Mouse (Mus musculus): ENCODE measurements around the gene Fbxl22. TPM values are rescaled to one million over a fixed set of nuclear protein-coding genes. Genes with fewer than 3 reads are reported as not detected.
A peak's percentile ranks its signal among the peaks of the same experiment; 100 is the strongest.

Gene Fbxl22
- polyA plus RNA-seq, 1 experiment: 0.65 TPM

DNA sequence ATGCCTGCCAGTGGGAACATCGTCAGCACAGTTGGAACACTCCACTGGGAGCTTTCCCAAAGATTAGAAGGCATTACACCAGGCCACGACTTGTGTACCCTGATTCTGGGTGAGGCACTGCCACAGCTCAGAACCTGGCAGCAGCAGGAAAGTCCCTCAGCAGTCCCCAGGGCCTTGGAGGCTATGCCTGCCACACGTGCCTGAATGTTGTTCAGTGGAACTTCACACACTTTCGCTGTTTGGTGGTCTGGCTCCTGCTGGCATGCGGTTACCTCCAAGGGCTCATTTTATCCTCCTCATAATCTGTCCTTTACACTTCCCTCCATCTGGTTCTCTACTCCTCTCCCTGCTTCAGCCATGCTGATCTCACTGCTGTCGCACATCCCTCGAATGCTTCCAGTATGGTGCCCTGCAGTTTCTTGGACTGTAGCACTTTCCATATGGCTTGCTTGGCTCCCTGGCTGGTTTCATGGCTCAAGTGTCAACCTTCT, 4.0 kb downstream of the Fbxl22 start:
- no peak overlapping the region for H3K4me3 ChIP-seq (ENCODE audit: insufficient read depth, low read length)
- H3K4me1 ChIP-seq (ENCODE audit: control insufficient read depth, insufficient read depth, low read length): peaks cover 5% of the 10 kb centered on the region; the same call in 1 of the 2 replicates
- peak overlapping the region; percentile 9; the same call in 1 of the 2 replicates for H3K27ac ChIP-seq (ENCODE audit: insufficient read depth, low read length)
- no peak for TF ChIP-seq POLR2A (IDR thresholded peaks at IDR 0.05; ENCODE audit: low read depth, low read length)
- no peak for TF ChIP-seq CTCF (IDR thresholded peaks at IDR 0.05; ENCODE audit: borderline replicate concordance, insufficient read depth, low read length)

DNA sequence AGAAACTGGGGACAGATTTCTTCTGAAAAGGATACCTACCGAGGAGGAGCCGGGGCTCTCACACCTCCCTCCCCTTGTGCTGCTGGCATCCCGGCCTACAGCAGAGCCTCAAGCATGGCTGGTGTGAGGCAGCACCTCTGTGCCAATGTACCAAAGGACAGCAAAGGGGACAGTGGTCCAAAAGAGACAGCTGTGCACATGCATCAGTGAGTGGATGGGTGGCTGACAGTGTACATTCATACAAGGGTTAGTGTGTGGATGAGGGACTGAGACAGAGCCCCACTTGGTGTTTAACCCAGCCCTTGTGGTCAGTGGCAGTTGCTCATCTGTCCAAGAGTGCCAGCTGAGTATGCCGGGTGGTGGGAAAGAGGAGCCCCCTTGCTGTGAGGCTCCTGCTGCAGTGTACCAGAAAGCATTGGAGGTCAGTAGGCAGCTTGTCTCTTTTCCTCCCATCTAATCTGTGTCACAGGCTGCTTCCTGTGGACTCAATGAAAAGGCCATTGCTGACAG, 5.4 kb downstream of the Fbxl22 start:
- H3K4me3 ChIP-seq (ENCODE audit: insufficient read depth, low read length): no peak overlapping the region
- H3K4me1 ChIP-seq (ENCODE audit: control insufficient read depth, insufficient read depth, low read length): peaks cover 5% of the 10 kb centered on the region; the same call in 1 of the 2 replicates
- TF ChIP-seq POLR2A (IDR thresholded peaks at IDR 0.05; ENCODE audit: low read depth, low read length) (no peak), CTCF (IDR thresholded peaks at IDR 0.05; ENCODE audit: borderline replicate concordance, insufficient read depth, low read length) (no peak)
- H3K27ac ChIP-seq (ENCODE audit: insufficient read depth, low read length): no peak overlapping the region

- TF ChIP-seq POLR2A (IDR thresholded peaks at IDR 0.05; ENCODE audit: low read depth, low read length) (no peak), CTCF (IDR thresholded peaks at IDR 0.05; ENCODE audit: borderline replicate concordance, insufficient read depth, low read length) (no peak)
- Histone ChIP-seq H3K27ac (ENCODE audit: insufficient read depth, low read length) (no peak overlapping the region), H3K4me3 (ENCODE audit: insufficient read depth, low read length) (no peak overlapping the region)
Observed at GRCm38 (mm10) chr9:66507684-66508083, 6.7 kb downstream of the Fbxl22 start.

GRCm38 (mm10) chr9:66506424-66506823, 8.0 kb downstream of the Fbxl22 start:
- no peak overlapping the region for H3K4me3 ChIP-seq (ENCODE audit: insufficient read depth, low read length)
- peaks cover 5% of the 10 kb centered on the region; the same call in 1 of the 2 replicates for H3K4me1 ChIP-seq (ENCODE audit: control insufficient read depth, insufficient read depth, low read length)
- TF ChIP-seq CTCF (IDR thresholded peaks at IDR 0.05; ENCODE audit: borderline replicate concordance, insufficient read depth, low read length): no peak
- TF ChIP-seq POLR2A (IDR thresholded peaks at IDR 0.05; ENCODE audit: low read depth, low read length): no peak

More at GRCm38 (mm10) chr9:66507684-66508083, 6.7 kb downstream of the Fbxl22 start:
- H3K4me1 ChIP-seq (ENCODE audit: control insufficient read depth, insufficient read depth, low read length): peaks cover 5% of the 10 kb centered on the region; the same call in 1 of the 2 replicates

DNA sequence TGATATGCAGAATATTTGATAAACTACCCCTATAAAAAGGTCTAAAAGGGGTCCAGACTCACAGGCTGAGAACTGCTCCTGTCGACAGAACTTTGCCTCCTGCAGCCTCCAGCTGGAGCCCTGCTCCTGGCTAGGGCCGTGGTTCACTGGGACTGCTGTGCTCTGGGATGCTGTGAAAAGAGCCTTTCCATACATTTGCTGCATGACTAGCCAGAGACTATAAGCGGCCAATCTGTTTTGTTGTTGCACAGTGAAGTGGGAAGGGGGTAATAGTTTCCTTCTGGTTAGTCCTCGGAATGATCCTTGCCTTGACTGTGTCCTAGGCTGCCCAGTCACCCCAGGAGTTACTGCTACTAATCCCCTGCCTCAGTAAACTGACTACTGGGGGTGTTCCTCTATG, 8.4 kb downstream of the Fbxl22 start:
- TF ChIP-seq POLR2A (IDR thresholded peaks at IDR 0.05; ENCODE audit: low read depth, low read length): no peak
- Histone ChIP-seq H3K27ac (ENCODE audit: insufficient read depth, low read length) (no peak overlapping the region), H3K4me1 (ENCODE audit: control insufficient read depth, insufficient read depth, low read length) (peaks cover 5% of the 10 kb centered on the region; the same call in 1 of the 2 replicates), H3K4me3 (ENCODE audit: insufficient read depth, low read length) (no peak overlapping the region)

More at GRCm38 (mm10) chr9:66506424-66506823, 8.0 kb downstream of the Fbxl22 start:
- no peak overlapping the region for H3K27ac ChIP-seq (ENCODE audit: insufficient read depth, low read length)

GRCm38 (mm10) chr9:66505141-66505917, 9.1 kb downstream of the Fbxl22 start:
- H3K27ac ChIP-seq (ENCODE audit: insufficient read depth, low read length): no peak overlapping the region

DNA sequence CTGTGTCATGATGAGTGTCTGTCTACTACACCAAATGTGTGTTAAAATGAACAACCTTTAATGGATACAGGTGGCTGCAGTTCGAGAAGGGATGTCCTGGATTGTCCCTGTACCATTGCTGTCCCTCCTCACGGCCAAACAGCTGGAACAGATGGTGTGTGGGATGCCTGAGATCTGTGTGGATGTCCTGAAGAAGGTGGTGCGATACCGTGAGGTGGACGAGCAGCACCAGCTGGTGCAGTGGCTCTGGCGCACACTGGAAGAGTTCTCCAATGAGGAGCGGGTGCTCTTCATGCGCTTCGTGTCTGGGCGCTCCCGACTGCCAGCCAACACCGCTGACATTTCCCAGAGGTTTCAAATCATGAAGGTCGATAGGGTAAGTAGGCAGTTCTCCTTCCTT, 9.9 kb downstream of the Fbxl22 start:
- H3K4me3 ChIP-seq (ENCODE audit: insufficient read depth, low read length): no peak overlapping the region
- no peak overlapping the region for H3K27ac ChIP-seq (ENCODE audit: insufficient read depth, low read length)
- no peaks in the 10 kb centered on the region for H3K4me1 ChIP-seq (ENCODE audit: control insufficient read depth, insufficient read depth, low read length)
- TF ChIP-seq CTCF (IDR thresholded peaks at IDR 0.05; ENCODE audit: borderline replicate concordance, insufficient read depth, low read length): no peak
- no peak for TF ChIP-seq POLR2A (IDR thresholded peaks at IDR 0.05; ENCODE audit: low read depth, low read length)

More at GRCm38 (mm10) chr9:66505141-66505917, 9.1 kb downstream of the Fbxl22 start:
- H3K4me1 ChIP-seq (ENCODE audit: control insufficient read depth, insufficient read depth, low read length): peaks cover under 1% of the 10 kb centered on the region; the same call in 1 of the 2 replicates
- TF ChIP-seq CTCF (IDR thresholded peaks at IDR 0.05; ENCODE audit: borderline replicate concordance, insufficient read depth, low read length): no peak
- no peak overlapping the region for H3K4me3 ChIP-seq (ENCODE audit: insufficient read depth, low read length)

DNA sequence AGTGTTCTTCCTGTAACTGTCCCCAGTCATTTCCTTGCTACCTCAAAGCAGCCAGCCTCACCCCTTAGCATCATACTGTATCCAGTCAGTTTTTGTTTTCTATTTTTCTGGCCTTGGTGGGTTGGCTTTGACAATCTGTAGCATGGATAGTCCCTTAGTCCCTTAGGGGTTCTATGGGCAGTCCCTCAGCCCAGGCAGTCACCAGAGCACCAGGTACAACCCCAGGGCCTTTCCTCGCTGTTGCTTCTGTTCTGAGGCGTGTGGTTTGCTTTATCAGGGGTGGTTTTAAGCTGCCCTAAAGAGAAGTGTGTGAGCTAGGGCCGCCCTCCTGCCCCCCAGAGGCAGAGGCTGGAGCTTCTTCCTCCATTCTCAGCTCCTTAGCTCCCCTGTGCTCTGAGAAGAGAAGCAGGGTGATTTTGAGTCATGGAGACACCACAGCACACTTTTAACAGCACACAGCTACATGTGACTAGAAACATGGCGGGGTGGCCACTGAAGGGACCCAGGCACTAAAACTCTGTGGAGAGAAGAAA, 10.4 kb downstream of the Fbxl22 start:
- no peak overlapping the region for H3K4me3 ChIP-seq (ENCODE audit: insufficient read depth, low read length)
- H3K4me1 ChIP-seq (ENCODE audit: control insufficient read depth, insufficient read depth, low read length): no peaks in the 10 kb centered on the region
- TF ChIP-seq POLR2A (IDR thresholded peaks at IDR 0.05; ENCODE audit: low read depth, low read length) (no peak), CTCF (IDR thresholded peaks at IDR 0.05; ENCODE audit: borderline replicate concordance, insufficient read depth, low read length) (no peak)
- no peak overlapping the region for H3K27ac ChIP-seq (ENCODE audit: insufficient read depth, low read length)

GRCm38 (mm10) chr9:66501248-66501647, 13.1 kb downstream of the Fbxl22 start:
- Histone ChIP-seq H3K27ac (ENCODE audit: insufficient read depth, low read length) (no peak overlapping the region), H3K4me1 (ENCODE audit: control insufficient read depth, insufficient read depth, low read length) (no peaks in the 10 kb centered on the region), H3K4me3 (ENCODE audit: insufficient read depth, low read length) (no peak overlapping the region)
- no peak for TF ChIP-seq POLR2A (IDR thresholded peaks at IDR 0.05; ENCODE audit: low read depth, low read length)
- TF ChIP-seq CTCF (IDR thresholded peaks at IDR 0.05; ENCODE audit: borderline replicate concordance, insufficient read depth, low read length): no peak

GRCm38 (mm10) chr9:66493992-66494391, 20.4 kb downstream of the Fbxl22 start:
- no peak overlapping the region for H3K4me3 ChIP-seq (ENCODE audit: insufficient read depth, low read length)
- TF ChIP-seq CTCF (IDR thresholded peaks at IDR 0.05; ENCODE audit: borderline replicate concordance, insufficient read depth, low read length): no peak
- no peak for TF ChIP-seq POLR2A (IDR thresholded peaks at IDR 0.05; ENCODE audit: low read depth, low read length)
- no peak overlapping the region for H3K27ac ChIP-seq (ENCODE audit: insufficient read depth, low read length)
- H3K4me1 ChIP-seq (ENCODE audit: control insufficient read depth, insufficient read depth, low read length): no peaks in the 10 kb centered on the region

All from embryonic fibroblast, embryonic 13.5 days (primary cell).